Mouse (Mus musculus): ENCODE results near the gene Atpaf1.

DNA sequence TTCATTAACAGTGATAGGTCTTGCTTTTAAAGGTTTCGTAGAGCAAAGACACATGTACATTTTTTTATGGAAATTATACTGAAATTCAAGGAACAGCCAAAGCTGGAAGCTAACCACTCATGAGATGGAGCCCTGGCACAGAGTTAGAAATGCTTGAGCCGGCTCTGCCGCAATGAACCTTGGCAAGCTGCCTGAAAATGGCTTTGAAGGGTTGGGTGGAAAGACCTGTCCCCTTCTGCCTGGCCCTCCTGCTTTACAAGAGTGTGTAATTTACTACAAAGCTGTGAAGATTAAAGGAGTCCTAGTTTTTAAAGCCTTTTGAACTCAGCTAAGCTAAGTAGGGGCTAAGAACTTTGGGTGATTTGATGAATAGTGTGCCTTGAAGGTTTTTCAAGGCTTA is 23.4 kb upstream of the Atpaf1 start:
- TF ChIP-seq FLI1 (IDR thresholded peaks at IDR 0.05; ENCODE audit: low read length) (no peak), GATA1 (IDR thresholded peaks at IDR 0.05; ENCODE audit: borderline replicate concordance, low read length) (no peak)

Measured in megakaryocyte, embryonic 14.5 days (primary cell).